Mouse (Mus musculus): ENCODE measurements around the gene Mrps6.

DNA sequence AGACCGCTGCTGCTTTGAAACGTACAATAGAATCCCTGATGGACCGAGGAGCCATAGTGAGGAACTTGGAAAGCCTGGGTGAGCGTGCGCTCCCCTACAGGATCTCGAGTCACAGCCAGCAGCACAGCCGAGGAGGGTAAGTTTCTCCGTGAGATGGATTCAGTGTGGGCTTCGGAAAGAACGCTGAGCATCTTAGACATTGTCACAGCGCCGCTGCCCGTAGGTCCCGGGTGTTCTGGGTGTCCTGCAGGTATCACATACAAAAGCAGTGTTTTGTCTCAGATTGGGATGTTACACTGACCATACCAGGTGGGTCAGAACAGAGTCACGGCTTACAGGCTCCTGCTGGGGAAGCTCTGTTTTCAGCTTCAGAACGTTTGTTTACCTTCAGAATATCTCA is 41.5 kb downstream of the Mrps6 start:
- TF ChIP-seq CTCF (IDR thresholded peaks at IDR 0.05; ENCODE audit: low read depth, low read length), result no peak
- no peak for TF ChIP-seq TAL1 (conservative IDR thresholded peaks at IDR 0.05; ENCODE audit: low read depth, low read length)
- no peak for TF ChIP-seq GATA1 (IDR thresholded peaks at IDR 0.05; ENCODE audit: borderline replicate concordance, low read length)
- no peak for TF ChIP-seq POLR2AphosphoS5 (IDR thresholded peaks at IDR 0.05; ENCODE audit: insufficient replicate concordance, low read depth, low read length)

All from G1E (cell line).